Mouse (Mus musculus): ENCODE measurements around the gene Gm49368.

DNA sequence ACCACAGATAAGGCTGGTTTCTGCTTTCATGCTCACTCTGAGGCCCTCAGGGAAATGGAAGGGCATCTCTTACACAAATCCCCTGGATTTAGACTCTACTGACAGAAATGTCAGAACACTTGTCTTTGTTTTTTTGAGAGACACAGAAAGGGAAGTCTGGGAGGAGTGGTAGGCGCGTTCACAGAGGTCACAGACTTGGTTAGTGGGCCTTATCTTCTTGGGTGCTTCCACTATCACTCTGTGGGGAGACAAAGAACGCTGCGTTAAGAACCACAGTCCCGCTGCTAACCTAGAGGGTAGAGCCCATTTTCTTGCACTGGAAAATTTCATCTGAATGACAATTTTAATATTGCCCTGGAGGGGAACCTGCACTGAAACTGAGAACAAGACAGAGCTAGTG is 69.7 kb downstream of the Gm49368 start:
- TF ChIP-seq POLR2A (IDR thresholded peaks at IDR 0.05; ENCODE audit: insufficient read depth, low read depth, low read length), result no peak
- TF ChIP-seq CTCF (IDR thresholded peaks at IDR 0.05), result no peak
